Mouse (Mus musculus): ENCODE results near the gene Ankrd6.

The Ankrd6 gene

GRCm38 (mm10) chr4:32951035-32951940 lies 647 bp upstream of the Ankrd6 start:
- no peak for DNase-seq (ENCODE audit: extremely low spot score, low read depth, low spot score)

- no peak for DNase-seq (ENCODE audit: extremely low spot score, low read depth, low spot score)
Observed at GRCm38 (mm10) chr4:32948696-32949095, 1.9 kb downstream of the Ankrd6 start.

GRCm38 (mm10) chr4:32947631-32948030 lies 3.0 kb downstream of the Ankrd6 start:
- no peak for DNase-seq (ENCODE audit: extremely low spot score, low read depth, low spot score)

GRCm38 (mm10) chr4:32940984-32941383 lies 9.7 kb downstream of the Ankrd6 start:
- DNase-seq (ENCODE audit: extremely low spot score, low read depth, low spot score): no peak

GRCm38 (mm10) chr4:32939964-32940363 lies 10.7 kb downstream of the Ankrd6 start:
- DNase-seq (ENCODE audit: extremely low spot score, low read depth, low spot score): no peak

GRCm38 (mm10) chr4:32939521-32939920 lies 11.1 kb downstream of the Ankrd6 start:
- no peak for DNase-seq (ENCODE audit: extremely low spot score, low read depth, low spot score)

GRCm38 (mm10) chr4:32936762-32937341 lies 13.8 kb downstream of the Ankrd6 start:
- DNase-seq (ENCODE audit: extremely low spot score, low read depth, low spot score): no peak

- DNase-seq (ENCODE audit: extremely low spot score, low read depth, low spot score): no peak
Observed at GRCm38 (mm10) chr4:32932056-32932455, 18.6 kb downstream of the Ankrd6 start.

- no peak for DNase-seq (ENCODE audit: extremely low spot score, low read depth, low spot score)
Observed at GRCm38 (mm10) chr4:32929750-32930149, 20.9 kb downstream of the Ankrd6 start.

GRCm38 (mm10) chr4:32928692-32929448 lies 21.8 kb downstream of the Ankrd6 start:
- no peak for DNase-seq (ENCODE audit: extremely low spot score, low read depth, low spot score)

GRCm38 (mm10) chr4:32923891-32924294 lies 26.7 kb downstream of the Ankrd6 start:
- DNase-seq (ENCODE audit: extremely low spot score, low read depth, low spot score): no peak

- DNase-seq (ENCODE audit: extremely low spot score, low read depth, low spot score): no peak
Observed at GRCm38 (mm10) chr4:32923436-32923835, 27.2 kb downstream of the Ankrd6 start.

GRCm38 (mm10) chr4:32922871-32923270 lies 27.8 kb downstream of the Ankrd6 start:
- DNase-seq (ENCODE audit: extremely low spot score, low read depth, low spot score): no peak

- no peak for DNase-seq (ENCODE audit: extremely low spot score, low read depth, low spot score)
Observed at GRCm38 (mm10) chr4:32920863-32921262, 29.8 kb downstream of the Ankrd6 start.

- DNase-seq (ENCODE audit: extremely low spot score, low read depth, low spot score): no peak
Observed at GRCm38 (mm10) chr4:32918571-32918970, 32.1 kb downstream of the Ankrd6 start.

GRCm38 (mm10) chr4:32916689-32917385 lies 33.8 kb downstream of the Ankrd6 start:
- no peak for DNase-seq (ENCODE audit: extremely low spot score, low read depth, low spot score)

GRCm38 (mm10) chr4:32915928-32916327 lies 34.7 kb downstream of the Ankrd6 start:
- no peak for DNase-seq (ENCODE audit: extremely low spot score, low read depth, low spot score)

GRCm38 (mm10) chr4:32909996-32910395 lies 40.6 kb downstream of the Ankrd6 start:
- DNase-seq (ENCODE audit: extremely low spot score, low read depth, low spot score): no peak

GRCm38 (mm10) chr4:32909241-32909979 lies 41.2 kb downstream of the Ankrd6 start:
- no peak for DNase-seq (ENCODE audit: extremely low spot score, low read depth, low spot score)

GRCm38 (mm10) chr4:32907631-32908030 lies 43.0 kb downstream of the Ankrd6 start:
- no peak for DNase-seq (ENCODE audit: extremely low spot score, low read depth, low spot score)
